Mouse (Mus musculus) cerebellum, adult 2 months (tissue): Measurements from ENCODE around the gene 5730596B20Rik.

Experiments used
- CTCF ChIP-seq: fragments of 200-500 bp; IDR thresholded peaks from 2 replicates; pipeline ENCODE4 v1.5.1; 2011; ENCODE audit warnings: low read depth, mild to moderate bottlenecking, control low read depth, low read length, moderate library complexity, borderline replicate concordance; ENCODE audit not compliant: insufficient read depth
- POLR2A ChIP-seq: fragments of 200-500 bp; IDR thresholded peaks from 2 replicates; pipeline ENCODE4 v1.6.1; 2011; ENCODE audit warnings: low read length, control low read depth, borderline replicate concordance; ENCODE audit not compliant: insufficient read depth

GRCm38 (mm10) chr6:52164626-52165440 is 12.5 kb upstream of the 5730596B20Rik start, which contains the start of gene Hoxa2:
- TF ChIP-seq CTCF (no peak), POLR2A (no peak)
